13 mouse cellular contexts compared by ENCODE assay signal in genomic region chr3:86093213-86093845, GRCm38 (mm10). TPM values are rescaled to one million over a fixed set of nuclear protein-coding genes. Genes with fewer than 3 reads are reported as not detected.
DNase-seq lines count a peak whose midpoint lies in the region; ATAC-seq and TF ChIP-seq lines count a peak whose summit lies in the region.
"Had no signal": no experiment of that assay in that cellular context is flagged by ENCODE, and none has a peak within 500 bp of the region (broad histone marks: within the 10 kb centered on the region; RNA-seq: fewer than 3 reads in every experiment).

No protein-coding gene starts in this region.

- H3K27ac ChIP-seq in kidney, adult 2 months (ENCODE audit: insufficient read depth, low read depth, low read length): no peak overlapping the region
- H3K27ac ChIP-seq in kidney, embryonic 14.5 days (ENCODE audit: low read depth, low read length): no peak overlapping the region
- H3K27ac ChIP-seq in embryonic facial prominence, embryonic 11.5 days (replicated peaks; ENCODE audit: low read depth, low read length): peak overlapping the region; percentile 68; the same call in 1 of the 2 replicates
- 0 out of 2 replicates have a peak overlapping the region, but pooled peaks have one; percentile 29 for H3K27ac ChIP-seq in hindbrain, embryonic 10.5 days

- H3K4me1 ChIP-seq in kidney, adult 2 months (ENCODE audit: control insufficient read depth, insufficient read depth, low read length): no peaks in the 10 kb centered on the region
- H3K4me1 ChIP-seq in kidney, embryonic 14.5 days (ENCODE audit: control insufficient read depth, insufficient read depth, low read length): 0 out of 2 replicates have a peak, but pooled peaks cover 5% of the 10 kb centered on the region
- no peaks in the 10 kb centered on the region for H3K4me1 ChIP-seq in embryonic facial prominence, embryonic 11.5 days (ENCODE audit: control insufficient read depth, insufficient read depth, low read length)
- H3K4me1 ChIP-seq in hindbrain, embryonic 10.5 days (replicated peaks): peaks cover 3% of the 10 kb centered on the region

- H3K27me3 ChIP-seq in kidney, adult 2 months (replicated peaks; ENCODE audit: control insufficient read depth, insufficient read depth, low read length): no peaks in the 10 kb centered on the region
- H3K27me3 ChIP-seq in kidney, embryonic 14.5 days (ENCODE audit: control insufficient read depth, insufficient read depth, low read length): no peaks in the 10 kb centered on the region
- no peaks in the 10 kb centered on the region for H3K27me3 ChIP-seq in embryonic facial prominence, embryonic 11.5 days (ENCODE audit: control insufficient read depth, insufficient read depth, low read length)
- H3K27me3 ChIP-seq in hindbrain, embryonic 10.5 days (ENCODE audit: insufficient read depth, poor library complexity, severe bottlenecking): no peaks in the 10 kb centered on the region
- H3K27me3 ChIP-seq: megakaryocyte, embryonic 14.5 days had no signal

- no peak overlapping the region for H3K4me3 ChIP-seq in kidney, adult 2 months (ENCODE audit: insufficient read depth, low read depth, low read length)
- no peak overlapping the region for H3K4me3 ChIP-seq in kidney, embryonic 14.5 days (ENCODE audit: low read length)
- H3K4me3 ChIP-seq in embryonic facial prominence, embryonic 11.5 days (ENCODE audit: low read depth, low read length): no peak overlapping the region
- no peak overlapping the region for H3K4me3 ChIP-seq in hindbrain, embryonic 10.5 days
- H3K4me3 ChIP-seq: megakaryocyte, embryonic 14.5 days had no signal

- DNase-seq in kidney, adult 2 months: peak; percentile 19
- peak; percentile 52 for DNase-seq in embryonic facial prominence, embryonic 11.5 days (ENCODE audit: low spot score)
- no peak for DNase-seq in hindbrain, embryonic 10.5 days (ENCODE audit: low spot score)
- peak; percentile 14 for DNase-seq in mesoderm, embryonic 11.5 days (ENCODE audit: low read depth, low spot score)
- DNase-seq in gastrocnemius, postnatal 4 days (ENCODE audit: low spot score in 2 of 2): no peak
- DNase-seq in ovary, postnatal 36 days (ENCODE audit: low spot score): no peak
- DNase-seq in MN1 (ENCODE audit: low spot score): no peak
- DNase-seq: adrenal gland, adult 8-10 months; cerebellum, adult 9-10 months; lung, adult 18-20 months; right cerebral cortex, adult 18-20 months had no signal

- no peak overlapping the region for H3K9ac ChIP-seq in kidney, embryonic 14.5 days (ENCODE audit: low read depth, low read length)
- H3K9ac ChIP-seq in embryonic facial prominence, embryonic 11.5 days (replicated peaks; ENCODE audit: low read length): no peak overlapping the region

- H3K4me2 ChIP-seq in kidney, embryonic 14.5 days (replicated peaks; ENCODE audit: low read depth, low read length): no peak overlapping the region
- no peak overlapping the region for H3K4me2 ChIP-seq in embryonic facial prominence, embryonic 11.5 days (ENCODE audit: low read depth, low read length)

- TF ChIP-seq CTCF in kidney, adult 2 months (conservative IDR thresholded peaks at IDR 0.05; ENCODE audit: insufficient read depth, insufficient read length, low read depth, low read length): no peak

- no peak for TF ChIP-seq POLR2A in kidney, adult 2 months (IDR thresholded peaks at IDR 0.05; ENCODE audit: low read depth, low read length)

- no peaks in the 10 kb centered on the region; the same call in 1 of the 2 replicates for H3K36me3 ChIP-seq in kidney, adult 2 months (ENCODE audit: control insufficient read depth, insufficient read depth, low read length)
- peaks cover 2% of the 10 kb centered on the region; the same call in 1 of the 2 replicates for H3K36me3 ChIP-seq in kidney, embryonic 14.5 days (ENCODE audit: control insufficient read depth, insufficient read depth, low read length)
- no peaks in the 10 kb centered on the region for H3K36me3 ChIP-seq in embryonic facial prominence, embryonic 11.5 days (replicated peaks; ENCODE audit: control insufficient read depth, insufficient read depth, low read depth, low read length)
- H3K36me3 ChIP-seq in hindbrain, embryonic 10.5 days: no peaks in the 10 kb centered on the region

- no peaks in the 10 kb centered on the region for H3K9me3 ChIP-seq in kidney, embryonic 14.5 days (ENCODE audit: control insufficient read depth, low read length)
- no peaks in the 10 kb centered on the region for H3K9me3 ChIP-seq in embryonic facial prominence, embryonic 11.5 days (replicated peaks; ENCODE audit: control insufficient read depth, low read length)
- H3K9me3 ChIP-seq in hindbrain, embryonic 10.5 days: no peaks in the 10 kb centered on the region
- H3K9me3 ChIP-seq: megakaryocyte, embryonic 14.5 days had no signal

- no peak for ATAC-seq in kidney, embryonic 14.5 days (ENCODE audit: low FRiP score, low TSS enrichment)
- peak; percentile 76; the same call in 1 of the 2 replicates for ATAC-seq in embryonic facial prominence, embryonic 11.5 days (replicated peaks; ENCODE audit: insufficient number of reproducible peaks, low FRiP score, low TSS enrichment, low read depth)

- 67% methylated on average over 6 of the region's 6 CpGs for WGBS in kidney, adult 2 months
- WGBS in kidney, embryonic 14.5 days: 21% methylated on average over 6 of the region's 6 CpGs
- WGBS in embryonic facial prominence, embryonic 11.5 days: 27% methylated on average over 6 of the region's 6 CpGs
- WGBS in hindbrain, embryonic 10.5 days: 43% methylated on average over 6 of the region's 6 CpGs

RNA-seq across cellular contexts. Expression of gene Rps3a1, which starts 49.2 kb away (rescaled TPM):
- polyA plus RNA-seq in kidney, adult 2 months (2012; rRNA removed): 200 and 307 TPM in 2 replicates
- 1,488 and 1,909 TPM in 2 replicates for polyA plus RNA-seq in kidney, embryonic 14.5 days (2014; fragmentation: Nextera tagmentation; extraction: Ambion mirVana)
- polyA plus RNA-seq in embryonic facial prominence, embryonic 11.5 days (2014; fragmentation: Nextera tagmentation; extraction: Ambion mirVana): 1,393 and 1,448 TPM in 2 replicates
- polyA plus RNA-seq in hindbrain, embryonic 10.5 days (2016; fragmentation: Nextera tagmentation; extraction: Ambion mirVana): 978 and 1,090 TPM in 2 replicates
- 100 to 1,000 TPM; 908 to 959 TPM for total RNA-seq in gastrocnemius, postnatal 4 days (2021)

Comparison
In these comparisons a context has a peak if more than half of its experiments do, and no peak if none do; other contexts are left out.
1. DNase-seq: peak in kidney, adult 2 months (single experiment), embryonic facial prominence, embryonic 11.5 days (single experiment) and mesoderm, embryonic 11.5 days (single experiment); none in hindbrain, embryonic 10.5 days (single experiment), gastrocnemius, postnatal 4 days (0 of 2), ovary, postnatal 36 days (single experiment) and MN1 (single experiment).
2. H3K27ac ChIP-seq: peak in embryonic facial prominence, embryonic 11.5 days (single experiment) and hindbrain, embryonic 10.5 days (single experiment); none in kidney, adult 2 months (single experiment) and kidney, embryonic 14.5 days (single experiment).